In the genomic region with DNA sequence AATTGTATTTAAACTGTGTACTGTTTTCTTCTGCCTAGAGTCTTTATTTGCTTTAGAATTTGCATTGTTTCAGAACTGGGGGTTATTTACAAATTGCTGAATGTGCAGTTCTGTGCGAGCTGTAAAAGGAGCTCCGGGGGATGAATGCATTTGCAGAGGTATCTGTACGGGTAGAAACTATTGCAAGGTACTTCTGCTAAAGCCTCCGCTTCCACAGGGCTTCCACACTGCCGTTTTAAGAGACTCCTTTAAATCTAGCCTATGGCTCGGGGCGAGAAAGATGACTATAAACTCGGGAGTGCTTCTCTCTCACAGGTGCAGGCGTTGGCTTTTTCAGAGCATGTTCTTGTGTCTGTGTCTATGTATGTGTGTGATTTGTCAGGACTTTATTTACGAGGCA, we compare ENCODE assay signal across 8 mouse cellular contexts. TPM values are rescaled to one million over a fixed set of nuclear protein-coding genes. Genes with fewer than 3 reads are reported as not detected.
DNase-seq lines count a peak whose midpoint lies in the region; ATAC-seq and TF ChIP-seq lines count a peak whose summit lies in the region.

No protein-coding gene starts in this region.

- peak overlapping the region; percentile 75 for H3K4me2 ChIP-seq in forebrain, embryonic 12.5 days
- peak overlapping the region; percentile 74 for H3K4me2 ChIP-seq in limb, embryonic 11.5 days (ENCODE audit: low read depth, severe bottlenecking)

- no peak for ATAC-seq in forebrain, embryonic 12.5 days (ENCODE audit: low FRiP score)
- ATAC-seq in limb, embryonic 11.5 days (ENCODE audit: insufficient number of reproducible peaks, low FRiP score, low TSS enrichment, low read depth) = no peak
- ATAC-seq in megakaryocyte-erythroid progenitor cell, adult 5-6 weeks (replicated peaks; ENCODE audit: low FRiP score, low TSS enrichment, poor library complexity, severe bottlenecking) = no peak

- peak overlapping the region; percentile 93 for H3K9ac ChIP-seq in liver, adult 2 months (ENCODE audit: low read depth, low read length)
- H3K9ac ChIP-seq in forebrain, embryonic 12.5 days = peak overlapping the region; percentile 21; the same call in 1 of the 2 replicates
- H3K9ac ChIP-seq in limb, embryonic 11.5 days (ENCODE audit: low read length) = peak overlapping the region; percentile 51; the same call in 1 of the 2 replicates

- peak; percentile 65 for DNase-seq in liver, adult 2 months (ENCODE audit: extremely low read depth, low read depth, low spot score)
- DNase-seq in liver = no peak
- DNase-seq in limb, embryonic 11.5 days (ENCODE audit: low spot score) = peak; percentile 44
- no peak for DNase-seq in cerebellum, postnatal 10 days
- DNase-seq in layer of hippocampus, adult 11-12 months (ENCODE audit: low spot score) = no peak

- no peaks in the 10 kb centered on the region for H3K27me3 ChIP-seq in liver, adult 2 months (ENCODE audit: control insufficient read depth, insufficient read depth, low read length)
- peaks cover 49% of the 10 kb centered on the region for H3K27me3 ChIP-seq in forebrain, embryonic 12.5 days
- H3K27me3 ChIP-seq in limb, embryonic 11.5 days (ENCODE audit: control insufficient read depth, insufficient read depth, low read length) = no peaks in the 10 kb centered on the region

- peaks cover 17% of the 10 kb centered on the region for H3K4me1 ChIP-seq in liver, adult 2 months (ENCODE audit: control insufficient read depth, insufficient read depth, low read length)
- peaks cover 29% of the 10 kb centered on the region for H3K4me1 ChIP-seq in forebrain, embryonic 12.5 days
- H3K4me1 ChIP-seq in limb, embryonic 11.5 days (ENCODE audit: control insufficient read depth, insufficient read depth, low read length) = peaks cover 67% of the 10 kb centered on the region
- H3K4me1 ChIP-seq in olfactory bulb, adult 2 months (ENCODE audit: control insufficient read depth, insufficient read depth, low read length) = peaks cover 9% of the 10 kb centered on the region

- peak overlapping the region; percentile 89 for H3K27ac ChIP-seq in liver, adult 2 months (replicated peaks; ENCODE audit: insufficient read depth, low read depth, low read length)
- H3K27ac ChIP-seq in forebrain, embryonic 12.5 days = no peak overlapping the region
- H3K27ac ChIP-seq in limb, embryonic 11.5 days (replicated peaks; ENCODE audit: low read depth, low read length) = peak overlapping the region; percentile 72
- no peak overlapping the region for H3K27ac ChIP-seq in olfactory bulb, adult 2 months (ENCODE audit: insufficient read depth, low read depth, low read length)

- no peak for TF ChIP-seq CTCF in liver, adult 2 months (IDR thresholded peaks at IDR 0.05; ENCODE audit: low read depth, low read length)
- no peak for TF ChIP-seq CTCF in olfactory bulb, adult 2 months (IDR thresholded peaks at IDR 0.05; ENCODE audit: insufficient read depth, low read depth, low read length)

- peak overlapping the region; percentile 79 for H3K4me3 ChIP-seq in liver, adult 2 months (ENCODE audit: insufficient read depth, low read depth, low read length)
- peak overlapping the region; percentile 44 for H3K4me3 ChIP-seq in forebrain, embryonic 12.5 days (replicated peaks)
- peak overlapping the region; percentile 46 for H3K4me3 ChIP-seq in limb, embryonic 11.5 days (ENCODE audit: low read depth, low read length)
- 0 out of 2 replicates have a peak overlapping the region, but pooled peaks have one; percentile 6 for H3K4me3 ChIP-seq in olfactory bulb, adult 2 months (ENCODE audit: insufficient read depth, low read depth, low read length)

- no peak for TF ChIP-seq POLR2A in liver, adult 2 months (IDR thresholded peaks at IDR 0.05; ENCODE audit: extremely low read depth, insufficient read depth, low read length)
- TF ChIP-seq POLR2A in olfactory bulb, adult 2 months (IDR thresholded peaks at IDR 0.05; ENCODE audit: insufficient read depth, low read depth, low read length) = no peak

- under 1% methylated on average over 10 of the region's 10 CpGs for WGBS in liver, adult 2 months
- WGBS in forebrain, embryonic 12.5 days = 12% methylated on average over 10 of the region's 10 CpGs
- 11% methylated on average over 10 of the region's 10 CpGs for WGBS in limb, embryonic 11.5 days
- WGBS in olfactory bulb, adult 2 months = 5% methylated on average over 10 of the region's 10 CpGs

- H3K79me2 ChIP-seq in liver, adult 2 months (ENCODE audit: control insufficient read depth, insufficient read depth, low read length) = peaks cover 8% of the 10 kb centered on the region; the same call in 1 of the 2 replicates

- no peaks in the 10 kb centered on the region for H3K9me3 ChIP-seq in forebrain, embryonic 12.5 days
- no peaks in the 10 kb centered on the region for H3K9me3 ChIP-seq in limb, embryonic 11.5 days (ENCODE audit: control insufficient read depth, low read length)

- peaks cover 11% of the 10 kb centered on the region; the same call in 1 of the 2 replicates for H3K36me3 ChIP-seq in liver, adult 2 months (ENCODE audit: control insufficient read depth, insufficient read depth, low read length)
- no peaks in the 10 kb centered on the region for H3K36me3 ChIP-seq in forebrain, embryonic 12.5 days (replicated peaks)
- H3K36me3 ChIP-seq in limb, embryonic 11.5 days (ENCODE audit: control insufficient read depth, insufficient read depth, low read length) = no peaks in the 10 kb centered on the region

RNA-seq across cellular contexts. Expression of a gene that starts 1.4 kb away (rescaled TPM):
- 244 and 252 TPM in 2 replicates for total RNA-seq in liver, adult 2 months (2014; rRNA removed)
- polyA plus RNA-seq in liver, adult 2 months (2012; rRNA removed) = 1,223 and 1,483 TPM in 2 replicates
- polyA plus RNA-seq in forebrain, embryonic 12.5 days (2016; fragmentation: Nextera tagmentation; extraction: Ambion mirVana) = 6.7 and 11.0 TPM in 2 replicates
- polyA plus RNA-seq in limb, embryonic 11.5 days (2014; fragmentation: Nextera tagmentation; extraction: Ambion mirVana) = 51.4 and 61.7 TPM in 2 replicates
- polyA plus RNA-seq in olfactory bulb, adult 2 months (2012; ENCODE audit: insufficient read depth, insufficient read length, low replicate concordance, missing spikeins) = 278 TPM in 1 of 2 replicates, not detected in the other
- total RNA-seq in megakaryocyte-erythroid progenitor cell, adult 5-6 weeks (2014; fragmentation: Nextera tagmentation) = not detected in 2 replicates
- total RNA-seq in megakaryocyte-erythroid progenitor cell, adult 5-6 weeks (2017) = not detected in 2 replicates

Comparison
In these comparisons a context has a peak if more than half of its experiments do, and no peak if none do; other contexts are left out.
1. DNase-seq: peak in liver, adult 2 months (single experiment) and limb, embryonic 11.5 days (single experiment); none in liver (single experiment), cerebellum, postnatal 10 days (0 of 2) and layer of hippocampus, adult 11-12 months (single experiment).
2. H3K27ac ChIP-seq: peak in liver, adult 2 months (single experiment) and limb, embryonic 11.5 days (single experiment); none in forebrain, embryonic 12.5 days (single experiment) and olfactory bulb, adult 2 months (single experiment).
3. H3K4me3 ChIP-seq: peak in every context shown above with its lines; median percentile 79 in liver, adult 2 months; 46 in limb, embryonic 11.5 days; 44 in forebrain, embryonic 12.5 days; 6 in olfactory bulb, adult 2 months.
4. H3K9ac ChIP-seq: peak in every context shown above with its lines; median percentile 93 in liver, adult 2 months; 51 in limb, embryonic 11.5 days; 21 in forebrain, embryonic 12.5 days.